Mouse (Mus musculus) E14TG2a.4 (cell line): Measurements from ENCODE around the gene Hnrnpl.

Experiments
- H3K27me3 ChIP-seq: 2 replicates; pipeline ENCODE4 v1.6.1; 2014; ENCODE audit warnings: low read length, control low read depth; ENCODE audit not compliant: insufficient read depth
- H3K36me3 ChIP-seq: 2 replicates; pipeline ENCODE4 v1.6.1; 2014; ENCODE audit warnings: low read length, control low read depth; ENCODE audit not compliant: insufficient read depth
- H3K4me1 ChIP-seq: replicated peaks from 2 replicates; pipeline ENCODE4 v1.6.1; 2014; ENCODE audit warnings: low read depth, low read length, control low read depth
- H3K4me3 ChIP-seq: replicated peaks from 2 replicates; pipeline ENCODE4 v1.5.1; 2014; ENCODE audit warnings: mild to moderate bottlenecking, low read length
- H3K9me3 ChIP-seq: 2 replicates; pipeline ENCODE4 v1.6.1; 2014; ENCODE audit warnings: low read length, control low read depth
- CTCF ChIP-seq: conservative IDR thresholded peaks from 2 replicates; pipeline ENCODE4 v1.5.1; 2014; ENCODE audit warnings: low read length
- NANOG ChIP-seq: IDR thresholded peaks from 2 replicates; pipeline ENCODE4 v1.6.1; 2014; ENCODE audit warnings: borderline replicate concordance, low read length, mixed read lengths
- POU5F1 ChIP-seq: IDR thresholded peaks from 2 replicates; pipeline ENCODE4 v1.6.1; 2014; ENCODE audit warnings: low read length, borderline replicate concordance

Hnrnpl gene

DNA sequence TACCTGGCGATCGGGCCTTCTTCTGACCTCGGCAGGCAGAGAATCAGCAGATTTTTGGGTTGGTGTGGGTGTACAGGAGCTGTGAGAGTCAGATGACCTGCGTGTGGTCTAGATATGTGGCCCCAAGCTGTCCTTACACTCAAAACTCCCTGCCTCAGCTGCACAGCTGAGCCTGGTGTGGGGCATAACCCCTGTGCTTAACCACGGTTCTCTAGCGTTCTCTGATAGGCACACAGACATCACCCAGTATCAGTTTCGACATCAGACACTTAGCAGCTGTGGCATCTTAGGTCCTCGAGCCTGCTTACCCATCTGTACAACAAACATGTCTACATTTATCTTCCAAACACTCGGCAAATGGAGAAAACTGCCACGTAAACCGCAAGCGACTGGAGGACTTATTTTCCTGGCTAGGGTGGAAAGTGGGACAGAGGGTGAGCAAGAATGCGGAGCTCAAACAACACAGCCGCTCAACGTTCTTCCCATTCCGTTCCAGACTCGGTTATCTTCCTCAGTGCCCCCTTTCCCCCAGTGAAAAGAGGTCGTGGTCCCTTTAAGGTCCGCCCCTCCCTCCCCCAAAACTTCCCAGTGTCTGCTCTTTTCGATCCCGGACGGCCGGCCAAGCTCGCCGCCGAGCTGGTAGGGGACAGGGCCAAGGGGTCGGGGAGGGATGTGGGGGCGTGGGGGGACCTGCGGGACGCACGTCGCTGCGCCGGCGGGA is at the start of gene Hnrnpl:
TSS of gene Hnrnpl (plus strand) at position 321 of the 721 bp plus-strand sequence.
- Histone ChIP-seq H3K36me3 (peaks cover 19% of the 10 kb centered on the region), H3K4me1 (peaks cover 51% of the 10 kb centered on the region), H3K27me3 (no peaks in the 10 kb centered on the region), H3K9me3 (no peaks in the 10 kb centered on the region), H3K4me3 (peak within 1 kb of the TSS; percentile 89)
- TF ChIP-seq POU5F1: no peak
- no peak for TF ChIP-seq CTCF
- no peak for TF ChIP-seq NANOG

DNA sequence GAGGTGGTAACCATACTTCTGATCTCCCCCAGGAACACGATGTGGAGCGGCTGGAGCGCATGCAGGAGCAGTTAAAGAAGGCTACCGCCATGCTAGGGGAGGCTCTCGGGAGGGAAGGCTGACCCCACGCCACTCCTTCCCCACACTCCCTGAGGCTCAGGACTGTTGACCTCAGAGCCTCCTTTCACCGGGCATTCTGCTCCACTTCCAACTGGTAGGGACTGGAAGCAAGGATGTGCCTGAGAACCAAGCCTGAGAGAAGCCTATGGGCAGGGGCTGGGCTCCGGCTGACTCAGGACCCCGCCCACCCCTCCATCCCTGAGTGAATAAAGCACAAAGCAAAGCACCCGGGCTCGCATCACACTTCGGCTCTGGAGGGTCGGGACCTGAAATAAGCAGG is 49.7 kb upstream of the Hnrnpl start:
- H3K36me3 ChIP-seq: peaks cover 48% of the 10 kb centered on the region
- H3K27me3 ChIP-seq: peaks cover 33% of the 10 kb centered on the region
- peaks cover 65% of the 10 kb centered on the region for H3K4me1 ChIP-seq
- no peak for TF ChIP-seq CTCF
- no peak for TF ChIP-seq POU5F1
- no peak for TF ChIP-seq NANOG
- no peaks in the 10 kb centered on the region for H3K9me3 ChIP-seq
- no peak overlapping the region for H3K4me3 ChIP-seq

DNA sequence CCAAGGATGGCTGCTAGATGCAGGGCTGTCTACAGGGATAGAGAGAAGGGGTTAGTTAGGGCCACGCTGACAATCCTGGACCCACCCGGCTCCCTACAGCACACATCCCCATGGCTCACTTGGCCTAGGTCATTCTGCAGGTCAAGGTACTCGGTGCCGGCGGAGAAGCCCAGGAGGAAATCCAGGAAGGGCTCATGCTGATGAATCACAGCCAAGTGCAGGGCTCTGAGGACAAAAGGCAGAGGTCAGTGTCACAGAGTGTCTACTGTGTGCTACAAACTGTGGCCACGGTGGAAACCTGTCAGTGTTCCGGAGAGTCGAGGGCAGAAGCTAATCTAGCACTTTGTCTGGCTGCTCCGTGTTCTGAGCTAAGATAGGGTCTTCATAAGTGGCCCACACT is 46.4 kb upstream of the Hnrnpl start:
- peaks cover 66% of the 10 kb centered on the region for H3K4me1 ChIP-seq
- no peaks in the 10 kb centered on the region for H3K9me3 ChIP-seq
- H3K36me3 ChIP-seq: peaks cover 39% of the 10 kb centered on the region
- H3K4me3 ChIP-seq: 0 out of 2 replicates have a peak overlapping the region, but pooled peaks have one; percentile 7
- H3K27me3 ChIP-seq: peaks cover 8% of the 10 kb centered on the region
- TF ChIP-seq NANOG (no peak), CTCF (no peak), POU5F1 (no peak)

DNA sequence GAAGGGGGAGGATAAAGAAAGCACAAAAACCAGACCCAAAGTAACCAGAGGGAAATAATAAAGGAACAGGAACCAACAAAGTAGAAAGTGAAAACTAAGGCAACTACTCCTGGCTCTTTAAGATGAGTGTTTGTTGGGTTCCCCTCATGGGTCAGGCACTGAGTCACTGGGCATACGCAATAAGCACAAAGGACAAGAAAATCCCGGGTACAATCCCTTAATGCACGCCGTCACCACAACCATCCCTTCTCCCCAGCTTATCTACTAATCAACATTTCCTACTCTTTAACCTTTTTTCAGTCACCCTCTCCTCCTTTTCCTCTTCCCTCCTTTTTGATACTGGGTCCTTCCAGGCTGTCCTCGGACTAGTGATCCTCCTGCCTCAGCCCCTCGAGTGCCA is 43.1 kb upstream of the Hnrnpl start:
- peaks cover 32% of the 10 kb centered on the region for H3K36me3 ChIP-seq
- 0 out of 2 replicates have a peak, but pooled peaks cover 2% of the 10 kb centered on the region for H3K27me3 ChIP-seq
- no peaks in the 10 kb centered on the region for H3K9me3 ChIP-seq
- H3K4me3 ChIP-seq: peak overlapping the region; percentile 92
- peaks cover 42% of the 10 kb centered on the region for H3K4me1 ChIP-seq
- TF ChIP-seq NANOG (no peak), POU5F1 (no peak), CTCF (no peak)

DNA sequence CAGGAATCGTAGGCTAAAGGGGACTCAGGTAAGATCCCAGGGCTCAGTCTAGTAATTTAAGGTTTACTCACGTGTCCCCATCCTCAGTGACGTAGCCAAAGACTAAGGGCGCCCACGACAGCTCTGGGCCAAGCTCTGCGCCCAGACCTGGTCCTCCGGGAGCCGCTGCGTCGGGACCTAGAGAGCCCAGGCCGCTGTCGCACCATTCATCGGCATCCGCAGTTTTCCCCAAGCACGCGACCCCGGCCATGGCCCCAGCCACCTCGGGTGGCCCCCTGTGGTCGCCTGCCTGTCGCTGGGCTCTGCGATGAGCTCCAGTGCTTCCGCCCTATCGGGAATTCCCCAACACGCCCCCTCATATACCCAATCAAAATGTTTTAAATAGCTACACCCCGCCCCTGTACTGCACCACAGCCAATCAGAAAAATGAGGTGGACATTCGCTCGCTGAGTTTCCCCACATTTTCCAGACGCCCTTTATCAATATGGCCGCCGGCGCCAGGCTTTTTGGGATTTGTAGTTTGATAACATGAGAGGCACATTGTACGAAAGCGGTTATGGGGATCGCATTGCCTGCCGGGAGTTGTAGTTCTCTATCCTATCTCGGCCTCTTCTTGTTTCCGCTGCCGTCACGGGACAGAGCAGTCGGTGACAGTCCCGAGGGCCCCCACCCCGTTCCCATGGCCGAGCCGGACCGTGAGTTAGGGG is 42.0 kb upstream of the Hnrnpl start, which contains the start of gene Sirt2:
TSS of gene Sirt2 (plus strand) at position 563 of the 707 bp plus-strand sequence.
- H3K36me3 ChIP-seq: peaks cover 22% of the 10 kb centered on the region
- H3K27me3 ChIP-seq: 0 out of 2 replicates have a peak, but pooled peaks cover 2% of the 10 kb centered on the region
- TF ChIP-seq NANOG (no peak), CTCF (no peak), POU5F1 (no peak)
- no peaks in the 10 kb centered on the region for H3K9me3 ChIP-seq
- H3K4me3 ChIP-seq: peak within 1 kb of the TSS; percentile 92
- H3K4me1 ChIP-seq: peaks cover 40% of the 10 kb centered on the region

DNA sequence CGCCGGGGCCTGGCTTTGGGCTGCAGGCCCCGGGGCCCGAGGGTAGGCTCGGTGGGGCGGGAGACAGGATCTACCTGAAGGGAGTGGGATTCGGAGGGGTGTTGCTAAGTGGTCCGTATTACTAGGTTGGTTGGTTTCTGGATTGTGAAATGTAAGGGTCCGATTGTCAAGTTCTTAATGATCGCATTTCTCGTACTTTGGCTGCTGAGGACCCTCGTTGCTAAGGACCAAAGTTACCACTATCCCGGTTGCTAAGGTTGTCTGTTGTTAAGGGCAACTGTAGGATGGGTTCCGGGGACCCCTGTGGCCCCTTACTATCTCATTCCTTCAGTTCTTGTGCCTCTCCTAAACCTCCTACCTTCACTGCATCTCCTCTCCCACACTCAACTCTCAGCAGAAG is 41.4 kb upstream of the Hnrnpl start:
- Histone ChIP-seq H3K4me1 (peaks cover 34% of the 10 kb centered on the region), H3K36me3 (peaks cover 17% of the 10 kb centered on the region), H3K27me3 (0 out of 2 replicates have a peak, but pooled peaks cover 2% of the 10 kb centered on the region), H3K4me3 (peak overlapping the region; percentile 92), H3K9me3 (no peaks in the 10 kb centered on the region)
- TF ChIP-seq CTCF (no peak), POU5F1 (no peak), NANOG (no peak)

DNA sequence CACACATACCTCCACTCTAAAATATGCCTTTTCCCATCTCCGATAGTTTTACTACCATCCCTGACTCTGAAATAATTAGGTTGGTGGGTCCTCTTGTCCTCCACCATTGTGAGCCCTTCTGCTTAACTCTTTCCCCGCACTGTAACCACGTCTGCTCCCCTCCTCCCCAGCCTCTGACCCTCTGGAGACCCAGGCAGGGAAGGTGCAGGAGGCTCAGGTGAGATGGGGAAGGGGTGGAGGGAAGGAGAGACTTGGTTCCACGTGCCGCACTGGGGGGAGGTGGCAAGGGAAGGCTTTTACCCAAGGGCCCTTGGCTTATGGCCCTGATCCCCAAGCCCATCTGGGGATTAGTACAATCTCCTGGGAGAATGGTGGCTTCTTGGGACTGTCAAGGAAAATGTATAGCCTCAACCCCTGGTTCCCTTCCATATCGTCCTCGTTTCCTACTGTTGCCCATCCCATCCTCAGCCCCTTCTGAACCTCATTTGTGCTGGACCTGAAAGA is 40.8 kb upstream of the Hnrnpl start, which contains the start of gene Nfkbib:
TSS of gene Nfkbib (minus strand) at position 51 of the 504 bp plus-strand sequence.
- Histone ChIP-seq H3K27me3 (0 out of 2 replicates have a peak, but pooled peaks cover 2% of the 10 kb centered on the region), H3K4me1 (peaks cover 31% of the 10 kb centered on the region), H3K4me3 (peak within 1 kb of the TSS; percentile 92), H3K9me3 (no peaks in the 10 kb centered on the region), H3K36me3 (peaks cover 10% of the 10 kb centered on the region)
- TF ChIP-seq NANOG (no peak), POU5F1 (no peak), CTCF (no peak)

DNA sequence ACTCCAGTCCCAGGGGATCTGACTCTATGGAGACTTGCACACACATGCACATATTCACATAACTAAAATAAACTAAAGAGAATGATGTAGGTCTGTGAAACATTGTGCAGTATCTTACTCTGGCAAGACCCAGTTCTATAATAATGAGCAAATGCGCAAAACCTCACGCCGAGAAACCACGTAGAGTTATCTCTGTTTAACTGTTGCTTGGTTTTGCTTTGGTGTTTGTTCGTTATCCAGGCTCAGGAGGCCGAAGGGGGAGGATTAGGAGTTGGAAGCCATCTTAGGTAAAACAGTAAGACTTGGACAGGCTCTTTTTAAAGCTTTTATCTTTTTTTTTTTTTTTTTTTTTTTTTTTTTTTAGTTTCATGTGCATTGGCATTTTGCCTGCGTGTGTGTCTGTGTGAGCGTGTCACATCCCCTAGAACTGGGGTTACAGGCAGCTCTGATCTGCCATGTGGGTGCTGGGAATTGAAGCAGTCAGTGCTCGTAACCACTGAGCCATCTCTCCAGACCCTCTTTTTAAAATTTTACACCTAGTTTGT is 38.9 kb upstream of the Hnrnpl start:
- H3K9me3 ChIP-seq: no peaks in the 10 kb centered on the region
- no peak overlapping the region for H3K4me3 ChIP-seq
- H3K27me3 ChIP-seq: 0 out of 2 replicates have a peak, but pooled peaks cover 2% of the 10 kb centered on the region
- peaks cover 35% of the 10 kb centered on the region for H3K4me1 ChIP-seq
- no peak for TF ChIP-seq POU5F1
- TF ChIP-seq CTCF: no peak
- TF ChIP-seq NANOG: no peak
- H3K36me3 ChIP-seq: no peaks in the 10 kb centered on the region
